Mouse (Mus musculus) embryonic facial prominence, embryonic 10.5 days (tissue): Measurements from ENCODE around the gene Sh3rf1. TPM values are rescaled to one million over a fixed set of nuclear protein-coding genes. Genes with fewer than 3 reads are reported as not detected.

ENCODE experiments used
- DNase-seq: peaks from one replicate; pipeline ENCODE4 v3.0.0-alpha.2; 2017; ENCODE audit warnings: low spot score
- H3K27ac ChIP-seq: fragments of 300-500 bp; sonication (generic); replicated peaks from 2 replicates; pipeline ENCODE4 v1.5.1; 2016; ENCODE audit warnings: mild to moderate bottlenecking
- H3K27me3 ChIP-seq: fragments of 300-500 bp; sonication (generic); replicated peaks from 2 replicates; pipeline ENCODE4 v1.6.1; 2016; ENCODE audit warnings: low read depth, mild to moderate bottlenecking; ENCODE audit not compliant: poor library complexity, severe bottlenecking
- H3K36me3 ChIP-seq: fragments of 300-500 bp; sonication (generic); replicated peaks from 2 replicates; pipeline ENCODE4 v1.6.1; 2016; ENCODE audit warnings: mild to moderate bottlenecking, moderate library complexity
- H3K4me1 ChIP-seq: fragments of 300-500 bp; sonication (generic); 2 replicates; pipeline ENCODE4 v1.6.1; 2016
- H3K4me3 ChIP-seq: fragments of 300-500 bp; sonication (generic); 2 replicates; pipeline ENCODE4 v1.5.1; 2016; ENCODE audit warnings: mild to moderate bottlenecking, moderate library complexity
- H3K9me3 ChIP-seq: fragments of 300-500 bp; sonication (generic); 2 replicates; pipeline ENCODE4 v1.6.1; 2016; ENCODE audit warnings: mild to moderate bottlenecking
- WGBS: fragments of 180-500 bp; shearing (Covaris S2); methylation state at CpG from one replicate; pipeline ENCODE4 v1.1.7; 2016; 5-methylcytosine and 5-hydroxymethylcytosine counted together
- polyA plus RNA-seq: library from polyadenylated mRNA; unstranded; fragments of >200 nt; fragmentation: Nextera tagmentation; extraction: Ambion mirVana; gene quantifications from 2 replicates; pipeline ENCODE4 v1.2.1, GENCODE M21; 2016

The Sh3rf1 gene
- polyA plus RNA-seq, 1 experiment from 2014 or later: 17.0 TPM

GRCm38 (mm10) chr8:61436586-61437304 is 213.1 kb downstream of the Sh3rf1 start:
- H3K27ac ChIP-seq: no peak overlapping the region
- no peaks in the 10 kb centered on the region for H3K27me3 ChIP-seq
- no peaks in the 10 kb centered on the region for H3K36me3 ChIP-seq
- H3K4me3 ChIP-seq: no peak overlapping the region
- H3K9me3 ChIP-seq: peaks cover 13% of the 10 kb centered on the region
- peaks cover 17% of the 10 kb centered on the region for H3K4me1 ChIP-seq
- DNase-seq: no peak
- WGBS: 51% methylated on average over 9 of the region's 9 CpGs

GRCm38 (mm10) chr8:61437305-61437605 is 213.6 kb downstream of the Sh3rf1 start:
- Histone ChIP-seq H3K27ac (no peak overlapping the region), H3K9me3 (peaks cover 13% of the 10 kb centered on the region)

GRCm38 (mm10) chr8:61442988-61443387 is 219.3 kb downstream of the Sh3rf1 start:
- no peak overlapping the region for H3K4me3 ChIP-seq
- DNase-seq: no peak
- WGBS: 92% methylated on average over 3 of the region's 3 CpGs
- no peak overlapping the region for H3K27ac ChIP-seq
- peaks cover 12% of the 10 kb centered on the region for H3K4me1 ChIP-seq
- H3K9me3 ChIP-seq: peaks cover 13% of the 10 kb centered on the region
- no peaks in the 10 kb centered on the region for H3K27me3 ChIP-seq
- H3K36me3 ChIP-seq: no peaks in the 10 kb centered on the region

More at GRCm38 (mm10) chr8:61437305-61437605, 213.6 kb downstream of the Sh3rf1 start:
- DNase-seq: no peak
- Histone ChIP-seq H3K4me1 (peaks cover 17% of the 10 kb centered on the region), H3K36me3 (no peaks in the 10 kb centered on the region), H3K4me3 (no peak overlapping the region), H3K27me3 (no peaks in the 10 kb centered on the region)

GRCm38 (mm10) chr8:61444358-61444757 is 220.7 kb downstream of the Sh3rf1 start:
- Histone ChIP-seq H3K4me3 (no peak overlapping the region), H3K27ac (no peak overlapping the region), H3K36me3 (no peaks in the 10 kb centered on the region), H3K4me1 (peaks cover 24% of the 10 kb centered on the region), H3K27me3 (no peaks in the 10 kb centered on the region), H3K9me3 (peaks cover 6% of the 10 kb centered on the region)
- 66% methylated on average over 3 of the region's 3 CpGs for WGBS
- DNase-seq: no peak

Other genes with a start within 250 kb of the Sh3rf1 start
- 17.8 and 19.2 TPM in 2 replicates for gene Clcn3, start 240.6 kb upstream of the Sh3rf1 start, polyA plus RNA-seq
- 20.4 and 21.1 TPM in 2 replicates for gene Nek1, start 230.7 kb upstream of the Sh3rf1 start, polyA plus RNA-seq